Mouse (Mus musculus) MEL (cell line): ENCODE measurements around the gene Ccr1l1.

Source experiments
- CTCF ChIP-seq, 3 experiments: IDR thresholded peaks in 2 of 3; conservative IDR thresholded peaks in 1 of 3; 2 replicates each; pipeline ENCODE4 v1.5.1; 2011 to 2012; ENCODE audit warnings: low read length in 3 of 3, low read depth in 2 of 3, mild to moderate bottlenecking in 2 of 3, improper control_type of control experiment in 1 of 3, inconsistent platforms in 1 of 3, mixed read lengths in 1 of 3, moderate library complexity in 1 of 3; ENCODE audit not compliant: control insufficient read depth in 1 of 3, insufficient read depth in 1 of 3, poor library complexity in 1 of 3, severe bottlenecking in 1 of 3
- HCFC1 ChIP-seq: IDR thresholded peaks from 2 replicates; pipeline ENCODE4 v1.6.1; 2012; ENCODE audit warnings: low read depth, mild to moderate bottlenecking, inconsistent platforms, low read length, improper control_type of control experiment, moderate library complexity
- MAFK ChIP-seq: IDR thresholded peaks from 2 replicates; pipeline ENCODE4 v1.6.1; 2011; ENCODE audit warnings: low read depth, mild to moderate bottlenecking, low read length, improper control_type of control experiment, borderline replicate concordance
- MAX ChIP-seq: IDR thresholded peaks from 2 replicates; pipeline ENCODE4 v1.6.1; 2011; ENCODE audit warnings: low read length, improper control_type of control experiment
- MAZ ChIP-seq: IDR thresholded peaks from 2 replicates; pipeline ENCODE4 v1.6.1; 2012; ENCODE audit warnings: low read depth, mild to moderate bottlenecking, inconsistent platforms, low read length, improper control_type of control experiment
- POLR2A ChIP-seq, 2 experiments: IDR thresholded peaks; 2 replicates each; pipeline ENCODE4 v1.6.1; 2011 to 2012; ENCODE audit warnings: low read length in 2 of 2, mild to moderate bottlenecking in 2 of 2, control low read depth in 1 of 2, improper control_type of control experiment in 1 of 2, low read depth in 1 of 2, moderate library complexity in 1 of 2; ENCODE audit not compliant: control insufficient read depth in 1 of 2, insufficient read depth in 1 of 2, poor library complexity in 1 of 2
- TCF12 ChIP-seq: IDR thresholded peaks from 2 replicates; pipeline ENCODE4 v1.6.1; 2014; ENCODE audit warnings: low read depth, mild to moderate bottlenecking, inconsistent platforms, low read length, improper control_type of control experiment, moderate library complexity
- USF1 ChIP-seq: IDR thresholded peaks from 2 replicates; pipeline ENCODE4 v1.6.1; 2014; ENCODE audit warnings: low read depth, mild to moderate bottlenecking, inconsistent platforms, low read length, improper control_type of control experiment, moderate library complexity

GRCm38 (mm10) chr9:123981909-123982308 lies 3.7 kb upstream of the Ccr1l1 start:
- TF ChIP-seq POLR2A (IDR thresholded peaks at IDR 0.05; ENCODE audit: control insufficient read depth in 1 of 2, insufficient read depth in 1 of 2, low read depth in 1 of 2, low read length in 2 of 2, poor library complexity in 1 of 2) (no peak), MAX (no peak), MAFK (peak; percentile 29; the same call in 1 of the 2 replicates), CTCF (IDR thresholded peaks at IDR 0.05 in 2 of 3, conservative IDR thresholded peaks at IDR 0.05 in 1 of 3; ENCODE audit: control insufficient read depth in 1 of 3, insufficient read depth in 1 of 3, low read depth in 2 of 3, low read length in 3 of 3, poor library complexity in 1 of 3, severe bottlenecking in 1 of 3) (no peak), MAZ (0 out of 2 replicates have a peak, but pooled peaks have one; percentile 24), TCF12 (peak; percentile 97), HCFC1 (no peak), USF1 (no peak)
